Mouse (Mus musculus) lung, postnatal 0 days (tissue): ENCODE results near the gene Dmpk.

Source experiments
- CTCF ChIP-seq: IDR thresholded peaks from 2 replicates; pipeline ENCODE4 v1.5.1; 2016; ENCODE audit warnings: antibody characterized with exemption, mild to moderate bottlenecking
- EP300 ChIP-seq: IDR thresholded peaks from 2 replicates; pipeline ENCODE4 v1.6.1; 2016; ENCODE audit warnings: antibody characterized with exemption, mild to moderate bottlenecking, control low read depth

DNA sequence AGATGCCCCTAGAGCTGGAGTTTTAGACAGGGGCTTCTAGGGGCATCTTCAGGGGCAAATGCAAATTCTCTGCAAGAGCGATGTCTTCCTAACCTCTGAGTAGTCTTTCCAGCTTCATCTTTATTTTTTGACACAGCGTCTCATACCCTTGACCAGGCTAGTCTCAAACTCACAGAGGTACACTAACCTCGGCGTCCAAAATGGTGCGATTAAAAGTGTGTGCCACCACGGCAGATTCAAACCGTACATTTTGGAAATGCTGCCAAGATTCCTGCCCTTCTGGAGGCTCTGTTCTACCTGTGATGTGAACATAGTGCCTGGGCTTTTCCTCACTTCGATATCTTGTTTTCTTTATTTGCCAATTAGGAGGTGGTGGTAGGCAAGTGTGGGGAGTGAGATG is 35.4 kb downstream of the Dmpk start:
- TF ChIP-seq CTCF (no peak), EP300 (no peak)
